13 mouse cellular contexts compared by ENCODE assay signal in genomic region chr8:90070006-90070405, GRCm38 (mm10).
DNase-seq lines count a peak whose midpoint lies in the region; ATAC-seq and TF ChIP-seq lines count a peak whose summit lies in the region.
"Had no signal": no experiment of that assay in that cellular context is flagged by ENCODE, and none has a peak within 500 bp of the region (broad histone marks: within the 10 kb centered on the region; RNA-seq: fewer than 3 reads in every experiment).

No protein-coding gene starts in this region.

- H3K4me3 ChIP-seq in midbrain, embryonic 10.5 days, result no peak overlapping the region
- no peak overlapping the region for H3K4me3 ChIP-seq in midbrain, embryonic 11.5 days (ENCODE audit: low read depth, low read length)
- no peak overlapping the region for H3K4me3 ChIP-seq in forebrain, embryonic 14.5 days (ENCODE audit: low read depth, low read length)
- no peak overlapping the region for H3K4me3 ChIP-seq in hindbrain, postnatal 0 days (ENCODE audit: low read length)
- H3K4me3 ChIP-seq in neural tube, embryonic 14.5 days (ENCODE audit: low read depth, low read length), result no peak overlapping the region
- H3K4me3 ChIP-seq: kidney, embryonic 15.5 days had no signal

- H3K27ac ChIP-seq in midbrain, embryonic 10.5 days (replicated peaks), result 0 out of 2 replicates have a peak overlapping the region, but pooled peaks have one; percentile 35
- H3K27ac ChIP-seq in midbrain, embryonic 11.5 days (ENCODE audit: low read depth, low read length), result no peak overlapping the region
- H3K27ac ChIP-seq in forebrain, embryonic 14.5 days (ENCODE audit: low read depth, low read length), result peak overlapping the region; percentile 16
- peak overlapping the region; percentile 58; the same call in 1 of the 2 replicates for H3K27ac ChIP-seq in hindbrain, postnatal 0 days
- peak overlapping the region; percentile 57; the same call in 1 of the 2 replicates for H3K27ac ChIP-seq in neural tube, embryonic 14.5 days (ENCODE audit: low read depth, low read length)

- peaks cover 20% of the 10 kb centered on the region for H3K4me1 ChIP-seq in midbrain, embryonic 10.5 days
- H3K4me1 ChIP-seq in midbrain, embryonic 11.5 days (ENCODE audit: control insufficient read depth, insufficient read depth, low read length), result peaks cover 11% of the 10 kb centered on the region
- peaks cover 19% of the 10 kb centered on the region for H3K4me1 ChIP-seq in forebrain, embryonic 14.5 days (ENCODE audit: control insufficient read depth, insufficient read depth, low read length)
- peaks cover 6% of the 10 kb centered on the region; the same call in 1 of the 2 replicates for H3K4me1 ChIP-seq in hindbrain, postnatal 0 days (ENCODE audit: insufficient read depth, low read length)
- peaks cover 15% of the 10 kb centered on the region for H3K4me1 ChIP-seq in neural tube, embryonic 14.5 days (ENCODE audit: control insufficient read depth, insufficient read depth, low read length)

- peaks cover 6% of the 10 kb centered on the region; the same call in 1 of the 2 replicates for H3K27me3 ChIP-seq in midbrain, embryonic 10.5 days (ENCODE audit: low read depth, poor library complexity, severe bottlenecking)
- no peaks in the 10 kb centered on the region for H3K27me3 ChIP-seq in midbrain, embryonic 11.5 days (ENCODE audit: control insufficient read depth, insufficient read depth, low read length)
- H3K27me3 ChIP-seq in forebrain, embryonic 14.5 days (replicated peaks; ENCODE audit: control insufficient read depth, insufficient read depth, low read length), result no peaks in the 10 kb centered on the region
- H3K27me3 ChIP-seq in hindbrain, postnatal 0 days (ENCODE audit: insufficient read depth, low read length), result no peaks in the 10 kb centered on the region; the same call in 1 of the 2 replicates
- H3K27me3 ChIP-seq in neural tube, embryonic 14.5 days (ENCODE audit: control insufficient read depth, insufficient read depth, low read length), result no peaks in the 10 kb centered on the region
- H3K27me3 ChIP-seq: kidney, embryonic 15.5 days had no signal

- no peak overlapping the region for H3K4me2 ChIP-seq in midbrain, embryonic 11.5 days
- H3K4me2 ChIP-seq in forebrain, embryonic 14.5 days (ENCODE audit: low read length), result peak overlapping the region; percentile 10; the same call in 1 of the 2 replicates
- peak overlapping the region; percentile 38; the same call in 1 of the 2 replicates for H3K4me2 ChIP-seq in hindbrain, postnatal 0 days (ENCODE audit: low read depth, low read length)
- H3K4me2 ChIP-seq in neural tube, embryonic 14.5 days (ENCODE audit: low read depth, low read length), result no peak overlapping the region; the same call in 1 of the 2 replicates

- no peak overlapping the region for H3K9ac ChIP-seq in midbrain, embryonic 11.5 days (ENCODE audit: low read length)
- H3K9ac ChIP-seq in forebrain, embryonic 14.5 days (ENCODE audit: low read length), result no peak overlapping the region
- no peak overlapping the region for H3K9ac ChIP-seq in hindbrain, postnatal 0 days (replicated peaks; ENCODE audit: low read length)
- H3K9ac ChIP-seq in neural tube, embryonic 14.5 days (replicated peaks; ENCODE audit: low read depth, low read length), result no peak overlapping the region
- H3K9ac ChIP-seq: kidney, embryonic 15.5 days; lung, embryonic 14.5 days had no signal

- no peak for TF ChIP-seq CTCF in hindbrain, postnatal 0 days (IDR thresholded peaks at IDR 0.05; ENCODE audit: low read depth)

- no peak for ATAC-seq in midbrain, embryonic 11.5 days (ENCODE audit: low FRiP score)
- ATAC-seq in forebrain, embryonic 14.5 days, result peak; percentile 38; the same call in 1 of the 2 replicates
- no peak for ATAC-seq in hindbrain, postnatal 0 days
- no peak for ATAC-seq in neural tube, embryonic 14.5 days (ENCODE audit: low read depth)
- ATAC-seq in cerebellum, adult (ENCODE audit: insufficient number of reproducible peaks, low FRiP score, low TSS enrichment), result no peak

- WGBS in midbrain, embryonic 10.5 days, result 79% methylated on average over 5 of the region's 5 CpGs
- 72% methylated on average over 5 of the region's 5 CpGs for WGBS in midbrain, embryonic 11.5 days
- 6% methylated on average over 5 of the region's 5 CpGs for WGBS in forebrain, embryonic 14.5 days
- WGBS in hindbrain, postnatal 0 days, result 27% methylated on average over 5 of the region's 5 CpGs
- 24% methylated on average over 5 of the region's 5 CpGs for WGBS in neural tube, embryonic 14.5 days

- DNase-seq in midbrain, embryonic 10.5 days (ENCODE audit: low spot score), result no peak
- no peak for DNase-seq in midbrain, embryonic 11.5 days (ENCODE audit: low spot score, missing footprints)
- peak; percentile 46 for DNase-seq in forebrain, embryonic 14.5 days (ENCODE audit: low spot score)
- DNase-seq in hindbrain, postnatal 0 days (ENCODE audit: low spot score), result peak; percentile 5
- no peak for DNase-seq in thymus, postnatal 36 days
- DNase-seq: cerebellum, adult 2 months; liver; right cerebral cortex, adult 18-20 months; thymus, adult 2 months had no signal

- no peaks in the 10 kb centered on the region for H3K9me3 ChIP-seq in midbrain, embryonic 10.5 days (replicated peaks)
- H3K9me3 ChIP-seq in midbrain, embryonic 11.5 days (ENCODE audit: control insufficient read depth, low read length), result no peaks in the 10 kb centered on the region
- no peaks in the 10 kb centered on the region for H3K9me3 ChIP-seq in forebrain, embryonic 14.5 days (replicated peaks; ENCODE audit: control insufficient read depth, low read length)
- H3K9me3 ChIP-seq in hindbrain, postnatal 0 days (ENCODE audit: low read length), result no peaks in the 10 kb centered on the region
- H3K9me3 ChIP-seq in neural tube, embryonic 14.5 days (ENCODE audit: control insufficient read depth, low read length), result no peaks in the 10 kb centered on the region
- H3K9me3 ChIP-seq: kidney, embryonic 15.5 days had no signal

- H3K36me3 ChIP-seq in midbrain, embryonic 10.5 days, result no peaks in the 10 kb centered on the region
- no peaks in the 10 kb centered on the region for H3K36me3 ChIP-seq in midbrain, embryonic 11.5 days (ENCODE audit: control insufficient read depth, insufficient read depth, low read length)
- no peaks in the 10 kb centered on the region for H3K36me3 ChIP-seq in forebrain, embryonic 14.5 days (ENCODE audit: control insufficient read depth, insufficient read depth, low read length)
- no peaks in the 10 kb centered on the region for H3K36me3 ChIP-seq in hindbrain, postnatal 0 days (ENCODE audit: insufficient read depth, low read length)
- no peaks in the 10 kb centered on the region for H3K36me3 ChIP-seq in neural tube, embryonic 14.5 days (ENCODE audit: control insufficient read depth, insufficient read depth, low read length)
- H3K36me3 ChIP-seq: kidney, embryonic 15.5 days had no signal

Comparison
In these comparisons a context has a peak if more than half of its experiments do, and no peak if none do; other contexts are left out.
1. DNase-seq: peak in forebrain, embryonic 14.5 days (single experiment) and hindbrain, postnatal 0 days (single experiment); none in midbrain, embryonic 10.5 days (single experiment), midbrain, embryonic 11.5 days (single experiment) and thymus, postnatal 36 days (0 of 2).
2. H3K4me2 ChIP-seq: peak in forebrain, embryonic 14.5 days (single experiment) and hindbrain, postnatal 0 days (single experiment); none in midbrain, embryonic 11.5 days (single experiment) and neural tube, embryonic 14.5 days (single experiment).